Mouse (Mus musculus): ENCODE data around the gene Trmt11.
A peak's percentile ranks its signal among the peaks of the same experiment; 100 is the strongest.
"Not testable (repeated sequence)": the region's sequence is repeated elsewhere in the genome, so short reads cannot be mapped to it uniquely, and the experiment has no call there.

Trmt11 gene

DNA sequence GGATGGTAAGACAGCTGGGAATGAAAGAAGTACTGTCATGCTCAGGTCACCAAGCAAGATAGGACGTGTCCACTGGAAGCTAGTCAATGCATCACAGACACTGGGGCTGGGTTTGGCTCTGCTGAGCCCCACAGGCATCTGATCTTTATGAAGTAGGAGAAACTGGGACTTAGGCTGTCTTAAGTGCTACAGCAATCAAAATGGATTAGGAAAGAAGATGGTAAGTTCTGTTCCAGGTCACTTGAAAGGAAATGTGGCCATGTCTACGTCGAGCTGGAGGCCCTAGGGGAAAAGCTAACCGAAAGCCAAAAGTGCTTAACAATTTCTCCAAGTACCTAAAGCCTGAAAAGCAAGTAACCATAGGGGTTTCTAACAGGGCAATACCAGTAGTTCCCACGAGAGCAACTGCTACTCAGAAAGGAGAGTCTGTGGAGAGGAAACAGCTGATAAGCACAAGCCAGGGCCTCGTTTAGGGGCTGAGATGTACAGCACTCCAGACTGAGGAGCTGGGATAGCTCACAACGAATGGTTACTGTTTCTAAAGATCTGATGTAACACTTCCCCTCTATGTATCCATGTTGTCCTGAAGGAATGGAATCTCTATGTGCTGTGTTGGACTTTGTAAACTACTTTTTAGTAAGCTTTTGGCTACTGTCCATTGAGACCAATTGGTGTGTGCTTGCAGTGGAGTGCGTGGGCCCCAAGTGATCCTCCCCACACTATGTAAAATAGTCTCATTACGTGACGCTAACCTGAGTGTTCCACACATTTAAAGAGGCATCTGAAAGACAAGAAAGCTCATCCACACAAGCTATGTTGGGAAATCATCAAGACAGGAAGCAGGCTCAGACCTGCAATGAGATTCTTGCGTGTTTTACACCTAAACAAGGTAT, 44.6 kb downstream of the Trmt11 start:
- DNase-seq, result no peak

DNA sequence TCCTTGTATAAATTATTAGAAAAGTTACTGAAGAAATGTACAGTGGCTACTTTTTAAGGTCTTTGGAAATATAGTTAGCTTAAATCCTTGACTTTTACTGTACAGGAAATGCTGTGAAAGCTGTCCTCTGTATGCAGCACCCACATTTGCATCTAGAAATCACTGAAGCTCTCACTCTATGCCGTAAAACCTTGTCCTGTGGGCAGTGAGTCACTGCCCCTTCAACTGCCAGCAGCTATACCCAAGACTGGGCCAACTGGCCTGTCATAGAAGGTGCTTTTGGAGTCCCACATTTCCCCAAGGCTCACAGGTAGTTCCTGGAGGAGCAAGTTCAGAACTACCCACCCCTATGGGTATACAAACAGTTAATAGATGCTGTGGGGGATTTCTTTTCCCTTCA, 48.2 kb downstream of the Trmt11 start:
- no peak for DNase-seq

DNA sequence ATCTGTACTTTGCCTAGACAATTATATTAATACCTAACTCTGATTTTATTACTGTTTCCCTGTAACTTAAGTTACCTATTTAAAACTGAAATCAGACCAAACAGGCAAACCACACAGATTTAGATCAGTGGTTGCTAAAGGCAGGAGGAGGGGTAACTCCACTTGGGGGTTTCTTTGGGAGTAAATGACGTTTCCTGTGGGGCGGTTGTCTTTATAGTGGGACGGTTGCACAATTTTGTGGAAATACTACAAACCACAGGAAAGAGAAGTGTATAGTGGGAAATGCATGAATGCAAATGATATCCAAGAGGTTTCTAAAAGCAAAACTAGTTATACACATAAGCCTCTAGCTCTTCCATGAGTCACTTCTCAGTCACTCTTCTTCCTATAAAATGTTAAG, 50.6 kb downstream of the Trmt11 start:
- no peak for DNase-seq

DNA sequence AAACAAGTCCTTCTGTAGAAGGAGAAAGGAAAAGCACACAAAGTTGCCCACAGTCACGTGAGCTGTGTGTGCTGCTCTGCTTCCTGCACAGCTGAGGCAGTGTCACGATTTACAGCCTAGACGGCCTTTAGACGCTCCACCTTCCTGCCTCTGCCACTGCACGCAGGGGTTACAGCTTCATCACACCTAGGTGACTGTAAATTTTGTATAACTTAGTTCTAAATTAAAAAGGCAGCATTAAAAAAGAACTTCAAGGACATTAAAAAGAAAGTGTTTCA, 62.1 kb downstream of the Trmt11 start:
- no peak for DNase-seq

DNA sequence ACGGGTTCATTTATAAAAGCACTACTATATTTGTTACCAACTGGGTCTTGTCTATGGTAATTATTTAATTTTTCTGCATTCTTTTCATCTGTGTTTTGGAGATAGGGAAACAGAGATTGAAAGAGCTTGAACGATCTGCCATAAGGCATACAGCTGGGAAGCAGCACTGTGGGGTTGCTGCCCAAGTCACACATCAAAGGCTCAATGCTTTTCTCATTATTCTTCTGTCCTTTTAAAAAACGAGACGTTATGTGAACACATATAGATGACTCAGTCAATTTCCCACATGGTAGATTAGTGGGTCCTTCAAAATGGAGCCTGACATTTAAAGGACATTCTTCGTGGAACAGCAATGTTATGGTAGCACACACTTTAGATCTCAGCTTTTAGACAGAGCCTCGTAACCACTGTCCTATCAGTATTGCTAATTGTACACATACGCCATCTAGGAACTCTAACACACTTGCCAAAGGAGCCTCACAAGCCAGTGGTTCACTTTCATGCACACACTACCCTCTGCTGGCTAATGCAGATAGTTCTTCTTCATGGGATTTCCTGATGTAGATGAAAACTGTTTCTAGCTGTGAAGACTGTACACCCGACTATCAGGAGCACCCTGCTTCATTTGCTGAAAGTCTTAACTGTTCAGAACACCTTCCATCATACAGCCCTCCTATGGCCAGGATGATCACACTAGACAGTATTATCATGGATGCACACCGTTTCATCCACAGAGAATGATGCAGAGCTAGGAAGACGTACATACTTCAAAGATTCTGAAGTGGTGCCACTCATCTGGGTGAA, 62.6 kb downstream of the Trmt11 start:
- peak; percentile 6 for DNase-seq

DNA sequence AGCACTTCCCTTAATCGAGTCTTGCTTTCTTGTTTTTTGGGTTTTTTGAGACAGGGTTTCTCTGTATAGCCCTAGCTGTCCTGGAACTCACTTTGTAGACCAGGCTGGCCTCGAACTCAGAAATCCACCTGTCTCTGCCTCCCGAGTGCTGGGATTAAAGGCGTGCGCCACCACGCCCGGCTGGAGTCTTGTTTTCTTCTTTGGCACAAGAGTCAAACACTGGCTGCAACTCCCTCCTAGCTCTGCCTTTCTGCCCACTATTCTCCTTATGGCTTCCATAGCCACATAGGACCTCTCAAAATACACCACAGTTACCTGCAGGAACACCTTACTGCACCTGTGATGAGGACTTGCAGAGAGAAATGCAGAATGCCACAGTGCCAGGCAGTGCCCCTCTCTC, 64.6 kb downstream of the Trmt11 start:
- not testable (repeated sequence) for DNase-seq

DNA sequence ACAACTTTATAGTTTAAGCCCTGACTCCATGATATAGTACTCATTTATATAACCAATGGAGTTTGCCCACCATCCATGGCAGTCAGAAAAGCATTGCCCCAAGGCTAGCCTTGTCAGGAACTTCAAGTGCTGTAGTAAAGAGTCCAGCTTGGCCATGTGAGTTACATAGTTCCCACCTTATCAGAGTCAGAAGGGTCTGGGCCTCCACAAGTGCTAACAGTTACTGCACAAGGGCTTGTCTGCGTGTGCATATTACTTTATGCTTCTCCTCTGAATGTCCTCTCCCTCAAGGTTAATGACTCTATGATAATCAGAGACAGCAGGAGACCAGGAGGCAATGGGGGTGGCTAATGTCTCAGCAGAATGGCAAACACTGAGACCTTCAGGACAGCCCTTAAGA, 73.4 kb downstream of the Trmt11 start:
- no peak for DNase-seq

DNA sequence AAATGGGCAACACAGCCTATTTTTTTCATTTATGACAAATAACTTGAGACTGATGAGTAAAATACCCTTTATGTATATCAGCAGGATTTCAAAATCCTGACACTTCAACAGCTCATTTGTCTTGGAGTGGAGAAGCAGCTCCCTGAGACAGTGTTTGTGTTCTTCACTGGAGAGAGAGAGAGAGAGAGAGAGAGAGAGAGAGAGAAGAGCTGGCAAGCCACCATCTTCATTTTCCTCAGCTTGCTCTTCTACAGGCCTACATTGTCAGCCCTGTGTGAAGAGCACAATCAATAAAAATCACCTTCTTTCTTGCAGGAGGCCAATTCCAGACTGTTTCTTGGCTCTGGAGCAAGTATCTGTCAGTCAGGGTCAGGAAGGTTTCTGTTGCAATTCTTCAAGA, 78.8 kb downstream of the Trmt11 start:
- no peak for DNase-seq

DNA sequence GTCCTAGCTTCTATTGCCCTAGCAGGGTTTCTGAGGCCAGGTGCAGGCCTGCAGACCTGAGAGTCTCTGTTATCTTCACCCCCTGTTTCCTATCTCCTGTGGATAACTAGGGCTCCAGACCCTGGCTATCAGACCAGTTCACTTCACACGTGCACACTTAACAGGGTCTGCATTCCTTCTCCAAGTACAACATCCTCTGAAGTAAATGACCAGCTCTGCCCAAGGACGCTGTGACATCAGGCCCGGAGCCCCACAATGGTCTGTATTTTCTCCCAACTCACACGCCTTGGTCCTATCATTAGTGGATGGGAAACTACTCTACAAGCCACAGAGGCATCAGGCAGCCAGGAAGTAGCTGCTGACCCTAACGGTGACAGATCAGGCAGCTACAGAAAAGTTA, 81.4 kb downstream of the Trmt11 start:
- DNase-seq, result no peak

DNA sequence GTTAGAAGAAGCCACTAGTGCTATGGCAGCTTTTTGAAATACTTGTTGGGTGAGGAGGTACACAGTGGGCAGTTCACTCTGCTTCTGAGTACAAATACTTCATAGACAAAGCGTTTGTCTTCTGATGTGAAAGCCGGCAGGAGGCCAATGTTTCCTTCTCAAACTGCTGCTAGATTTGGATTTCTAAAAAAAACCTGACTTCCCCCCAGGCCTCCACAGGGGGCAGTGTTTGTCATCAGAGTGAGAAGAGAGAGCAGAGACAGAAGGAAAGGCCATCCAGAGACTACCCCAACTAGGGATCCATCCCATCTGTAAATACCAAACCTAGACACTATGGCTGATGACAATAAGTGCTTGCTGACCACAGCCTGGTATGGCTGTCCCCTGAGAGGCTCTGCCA, 83.3 kb downstream of the Trmt11 start:
- no peak for DNase-seq

DNA sequence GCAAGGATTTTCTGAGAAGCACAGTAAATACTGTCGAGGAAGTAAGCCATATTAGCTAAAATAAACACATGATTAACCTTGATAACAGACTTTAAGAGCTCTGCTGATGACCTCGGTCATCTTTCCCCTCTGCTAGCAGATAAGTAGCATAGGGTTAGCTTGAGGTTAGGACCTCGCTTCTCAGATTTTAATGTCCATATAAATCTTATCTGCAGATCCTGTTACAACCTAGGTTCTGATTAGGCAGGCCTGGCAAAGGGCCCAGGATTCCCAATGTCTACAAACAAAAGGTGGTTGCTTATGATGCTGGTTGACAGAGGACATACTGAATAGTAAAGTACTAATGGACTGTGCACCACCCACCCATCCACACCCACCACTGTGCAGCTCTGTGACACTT, 83.8 kb downstream of the Trmt11 start:
- DNase-seq, result no peak

DNA sequence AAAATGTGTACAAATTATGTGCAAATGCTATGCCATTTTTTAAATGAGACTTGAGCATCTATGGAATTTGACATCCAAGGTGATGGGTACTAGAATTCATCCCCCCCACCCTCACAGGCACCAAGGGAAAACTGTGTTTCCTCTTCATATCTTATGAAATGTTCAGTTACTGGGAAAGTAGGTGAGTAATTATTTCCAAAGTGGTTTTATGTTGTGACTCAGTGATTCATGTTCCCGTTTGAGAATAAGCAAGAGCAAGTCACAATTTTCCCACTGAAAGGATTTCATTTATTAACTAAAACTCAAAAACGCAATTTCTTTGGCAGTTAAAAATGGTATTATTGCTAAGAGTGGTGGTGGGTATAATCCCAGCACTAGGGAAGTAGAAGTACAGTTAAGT, 95.8 kb downstream of the Trmt11 start:
- no peak for DNase-seq

DNA sequence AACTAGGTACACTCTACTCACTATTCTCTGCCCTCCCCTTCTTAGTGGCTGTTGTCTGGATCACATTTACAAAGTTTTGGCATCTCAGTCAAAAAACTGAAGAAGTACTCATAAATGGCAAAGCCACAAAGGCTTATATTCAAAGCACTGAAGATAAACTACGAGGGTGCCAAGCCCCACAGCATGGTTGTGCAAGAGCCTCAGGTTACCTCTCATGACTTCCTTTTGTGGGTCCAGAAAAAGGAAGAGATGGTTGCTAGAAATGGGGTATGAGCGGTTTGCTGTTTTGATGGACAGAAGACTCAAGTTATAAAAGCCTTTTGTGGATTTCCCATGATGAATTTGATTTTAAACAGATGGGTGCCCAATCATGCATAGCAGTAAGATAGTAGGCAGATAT, 97.4 kb downstream of the Trmt11 start:
- no peak for DNase-seq

DNA sequence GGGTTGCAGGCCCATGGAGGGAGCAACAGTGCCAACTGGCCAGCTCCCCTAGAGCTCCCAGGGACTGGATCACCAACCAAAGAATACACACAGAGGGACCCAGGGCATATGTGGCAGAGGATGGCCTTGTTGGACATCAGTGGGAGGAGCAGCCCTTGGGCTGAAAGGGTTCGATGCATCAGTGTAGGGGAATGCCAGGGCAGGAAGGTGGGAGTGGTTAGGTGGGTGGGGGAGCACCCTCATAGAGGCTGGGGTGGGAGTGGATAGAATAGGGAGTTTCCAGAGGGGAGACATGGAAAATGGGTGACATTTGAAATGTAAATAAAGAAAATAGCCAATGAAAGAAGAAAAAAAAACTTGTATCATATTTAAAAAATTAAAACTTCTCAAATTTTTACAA, 97.8 kb downstream of the Trmt11 start:
- no peak for DNase-seq

DNA sequence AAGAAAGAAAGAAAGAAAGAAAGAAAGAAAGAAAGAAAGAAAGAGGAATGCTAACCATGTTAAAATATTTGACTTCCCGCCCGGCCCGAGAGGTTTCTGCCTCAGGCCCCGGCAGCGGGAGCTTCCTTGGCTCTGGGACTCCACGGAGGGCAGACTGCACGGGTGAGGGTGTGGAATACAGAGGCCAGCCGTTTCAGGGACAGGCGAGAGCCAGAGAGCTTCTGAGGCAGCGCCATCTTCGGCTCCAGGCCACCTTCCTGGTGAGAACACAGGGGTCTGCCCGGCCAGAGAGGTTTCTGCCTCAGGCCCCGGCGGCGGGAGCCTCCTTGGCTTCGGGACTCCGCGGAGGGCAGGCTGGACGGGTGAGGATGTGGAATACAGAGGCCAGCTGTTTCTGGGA, 102.3 kb downstream of the Trmt11 start:
- DNase-seq, result not testable (repeated sequence)

Measured in cerebellum, adult 9-10 months (tissue).